Mouse (Mus musculus) limb, embryonic 14.5 days (tissue): ENCODE results near the gene Adipor2. TPM values are rescaled to one million over a fixed set of nuclear protein-coding genes. Genes with fewer than 3 reads are reported as not detected.

Experiments
- ATAC-seq: fragments of 200-750 bp; cut with Nextera tagmentation; 2 replicates; pipeline ENCODE4 v1.8.0; 2017; ENCODE audit warnings: low read depth, moderate number of reproducible peaks, moderate TSS enrichment; ENCODE audit not compliant: low FRiP score
- DNase-seq: peaks from one replicate; pipeline ENCODE4 v3.0.0-alpha.2; 2015; ENCODE audit warnings: low spot score
- H3K27ac ChIP-seq: fragments of 300-500 bp; sonication (generic); replicated peaks from 2 replicates; pipeline ENCODE4 v1.5.1; 2014; ENCODE audit warnings: low read depth, mild to moderate bottlenecking, low read length, moderate library complexity, mixed read lengths
- H3K27me3 ChIP-seq: fragments of 300-500 bp; sonication (generic); 2 replicates; pipeline ENCODE4 v1.6.1; 2014; ENCODE audit warnings: low read length, mixed read lengths; ENCODE audit not compliant: control insufficient read depth, insufficient read depth
- H3K36me3 ChIP-seq: fragments of 300-500 bp; sonication (generic); 2 replicates; pipeline ENCODE4 v1.6.1; 2014; ENCODE audit warnings: mild to moderate bottlenecking, low read length, moderate library complexity, mixed read lengths; ENCODE audit not compliant: control insufficient read depth, insufficient read depth
- H3K4me1 ChIP-seq: fragments of 300-500 bp; sonication (generic); 2 replicates; pipeline ENCODE4 v1.6.1; 2014; ENCODE audit warnings: antibody characterized with exemption, low read length, mixed read lengths; ENCODE audit not compliant: control insufficient read depth, insufficient read depth
- H3K4me2 ChIP-seq: fragments of 300-500 bp; sonication (generic); replicated peaks from 2 replicates; pipeline ENCODE4 v1.6.1; 2014; ENCODE audit warnings: low read depth, mild to moderate bottlenecking, low read length, moderate library complexity; ENCODE audit not compliant: severe bottlenecking
- H3K4me3 ChIP-seq: fragments of 300-500 bp; sonication (generic); replicated peaks from 2 replicates; pipeline ENCODE4 v1.5.1; 2014; ENCODE audit warnings: low read length
- H3K9ac ChIP-seq: fragments of 300-500 bp; sonication (generic); 2 replicates; pipeline ENCODE4 v1.6.1; 2014; ENCODE audit warnings: mild to moderate bottlenecking, low read depth, low read length, moderate library complexity; ENCODE audit not compliant: severe bottlenecking
- H3K9me3 ChIP-seq: fragments of 300-500 bp; sonication (generic); 2 replicates; pipeline ENCODE4 v1.6.1; 2016; ENCODE audit warnings: low read length; ENCODE audit not compliant: control insufficient read depth
- POLR2A ChIP-seq: fragments of 200-500 bp; IDR thresholded peaks from 2 replicates; pipeline ENCODE4 v1.8.0; 2012; ENCODE audit warnings: inconsistent platforms, mild to moderate bottlenecking, moderate library complexity, borderline replicate concordance; ENCODE audit not compliant: insufficient read depth, insufficient read length; ENCODE audit errors: extremely low read depth
- WGBS: fragments of 180-500 bp; shearing (Covaris S2); extraction: QIAGEN DNeasy Blood & Tissue Kit; methylation state at CpG from one replicate; pipeline ENCODE4 v1.1.7; 2014; 5-methylcytosine and 5-hydroxymethylcytosine counted together
- polyA plus RNA-seq, 2 experiments: library from polyadenylated mRNA; depleted of rRNA in 1 of 2; stranded (reverse) in 1 of 2; unstranded in 1 of 2; fragments of >200 nt; fragmentation: Nextera tagmentation in 1 of 2; extraction: Ambion mirVana in 1 of 2; gene quantifications; 2 replicates each; pipeline versions ENCODE4 v1.2.1 to v1.2.3; 2012 to 2014

The Adipor2 gene
- polyA plus RNA-seq, 2 experiments, result 28.1 to 35.5 TPM

GRCm38 (mm10) chr6:119392836-119393235, 24.7 kb downstream of the Adipor2 start:
- H3K27ac ChIP-seq, result no peak overlapping the region
- H3K36me3 ChIP-seq, result no peaks in the 10 kb centered on the region
- no peaks in the 10 kb centered on the region for H3K27me3 ChIP-seq
- H3K4me1 ChIP-seq, result no peaks in the 10 kb centered on the region
- DNase-seq (no peak), ATAC-seq (no peak)
- no peak overlapping the region for H3K4me2 ChIP-seq
- H3K9ac ChIP-seq, result no peak overlapping the region
- TF ChIP-seq POLR2A, result no peak
- WGBS, result 66% methylated on average over 9 of the region's 9 CpGs
- no peak overlapping the region for H3K4me3 ChIP-seq
- no peaks in the 10 kb centered on the region for H3K9me3 ChIP-seq

- Histone ChIP-seq H3K9ac (no peak overlapping the region), H3K36me3 (no peaks in the 10 kb centered on the region), H3K27ac (no peak overlapping the region), H3K4me1 (peaks cover 11% of the 10 kb centered on the region), H3K27me3 (no peaks in the 10 kb centered on the region), H3K4me3 (no peak overlapping the region), H3K9me3 (no peaks in the 10 kb centered on the region), H3K4me2 (no peak overlapping the region)
- 89% methylated on average over 4 of the region's 4 CpGs for WGBS
- no peak for TF ChIP-seq POLR2A
- no peak for DNase-seq
- no peak for ATAC-seq
Observed at GRCm38 (mm10) chr6:119390728-119391127, 26.8 kb downstream of the Adipor2 start.

GRCm38 (mm10) chr6:119389089-119389488, 28.4 kb downstream of the Adipor2 start:
- no peaks in the 10 kb centered on the region for H3K36me3 ChIP-seq
- DNase-seq (no peak), ATAC-seq (no peak; the same call in 1 of the 2 replicates)
- peaks cover 11% of the 10 kb centered on the region for H3K4me1 ChIP-seq
- H3K27ac ChIP-seq, result peak overlapping the region; percentile 0; the same call in 1 of the 2 replicates
- H3K9ac ChIP-seq, result peak overlapping the region; percentile 93
- no peak for TF ChIP-seq POLR2A
- H3K4me3 ChIP-seq, result peak overlapping the region; percentile 83
- WGBS, result 25% methylated on average over 10 of the region's 10 CpGs
- peak overlapping the region; percentile 38 for H3K4me2 ChIP-seq
- no peaks in the 10 kb centered on the region for H3K9me3 ChIP-seq
- H3K27me3 ChIP-seq, result no peaks in the 10 kb centered on the region

GRCm38 (mm10) chr6:119388650-119389012, 28.9 kb downstream of the Adipor2 start:
- Histone ChIP-seq H3K4me1 (peaks cover 11% of the 10 kb centered on the region), H3K36me3 (no peaks in the 10 kb centered on the region), H3K4me3 (peak overlapping the region; percentile 83), H3K27ac (peak overlapping the region; percentile 84), H3K4me2 (peak overlapping the region; percentile 68), H3K9me3 (no peaks in the 10 kb centered on the region), H3K9ac (peak overlapping the region; percentile 93), H3K27me3 (no peaks in the 10 kb centered on the region)
- peak; percentile 75; the same call in 1 of the 2 replicates for TF ChIP-seq POLR2A
- DNase-seq (peak; percentile 99), ATAC-seq (peak; percentile 99)
- WGBS, result under 1% methylated on average over 23 of the region's 53 CpGs

GRCm38 (mm10) chr6:119387801-119388649, 29.5 kb downstream of the Adipor2 start:
- peak; percentile 13 for DNase-seq
- Histone ChIP-seq H3K9ac (peak overlapping the region; percentile 93), H3K27me3 (no peaks in the 10 kb centered on the region), H3K36me3 (no peaks in the 10 kb centered on the region), H3K4me2 (peak overlapping the region; percentile 68), H3K9me3 (no peaks in the 10 kb centered on the region), H3K4me3 (peak overlapping the region; percentile 83), H3K4me1 (peaks cover 11% of the 10 kb centered on the region), H3K27ac (peak overlapping the region; percentile 84)
- under 1% methylated on average over 22 of the region's 76 CpGs for WGBS
- no peak for TF ChIP-seq POLR2A
- peak; percentile 74 for ATAC-seq
